ENCODE assay signal across 9 mouse cellular contexts in genomic region chr10:61826753-61827435, GRCm38 (mm10). TPM values are rescaled to one million over a fixed set of nuclear protein-coding genes. Genes with fewer than 3 reads are reported as not detected.
DNase-seq lines count a peak whose midpoint lies in the region; ATAC-seq lines count a peak whose summit lies in the region.
"Had no signal": no experiment of that assay in that cellular context is flagged by ENCODE, and none has a peak within 500 bp of the region (broad histone marks: within the 10 kb centered on the region; RNA-seq: fewer than 3 reads in every experiment).

No protein-coding gene starts in this region.

- H3K27ac ChIP-seq in hindbrain, embryonic 12.5 days: 0 out of 2 replicates have a peak overlapping the region, but pooled peaks have one; percentile 30
- no peak overlapping the region for H3K27ac ChIP-seq in hindbrain, embryonic 16.5 days (ENCODE audit: low read depth, low read length)

- no peak overlapping the region for H3K4me2 ChIP-seq in hindbrain, embryonic 12.5 days (replicated peaks)
- no peak overlapping the region for H3K4me2 ChIP-seq in hindbrain, embryonic 16.5 days (ENCODE audit: low read length)

- H3K27me3 ChIP-seq in hindbrain, embryonic 12.5 days: no peaks in the 10 kb centered on the region
- no peaks in the 10 kb centered on the region for H3K27me3 ChIP-seq in hindbrain, embryonic 16.5 days (replicated peaks; ENCODE audit: control insufficient read depth, insufficient read depth, low read length)

- H3K9ac ChIP-seq in hindbrain, embryonic 12.5 days: no peak overlapping the region
- H3K9ac ChIP-seq in hindbrain, embryonic 16.5 days (ENCODE audit: low read depth, low read length): no peak overlapping the region

- 33% methylated on average over 16 of the region's 16 CpGs for WGBS in hindbrain, embryonic 12.5 days
- WGBS in hindbrain, embryonic 16.5 days: 30% methylated on average over 16 of the region's 16 CpGs

- DNase-seq in embryo, embryonic 10 days (ENCODE audit: low spot score): peak; percentile 66
- DNase-seq in kidney, adult 8-10 months: peak; percentile 56 to 74
- peak; percentile 12 for DNase-seq in lung, postnatal 36 days
- DNase-seq in urinary bladder, postnatal 25 days (ENCODE audit: low spot score): no peak
- DNase-seq: gastrocnemius, postnatal 14 days had no signal

- no peak for ATAC-seq in hindbrain, embryonic 12.5 days (ENCODE audit: low FRiP score)
- no peak for ATAC-seq in hindbrain, embryonic 16.5 days
- ATAC-seq in activated CD4-positive, CD25-positive, alpha-beta regulatory T cell, adult 4 months: no peak
- no peak for ATAC-seq in CD4-positive, CD25-positive, alpha-beta regulatory T cell, adult 4 months

- no peaks in the 10 kb centered on the region for H3K9me3 ChIP-seq in hindbrain, embryonic 12.5 days (replicated peaks)
- no peaks in the 10 kb centered on the region for H3K9me3 ChIP-seq in hindbrain, embryonic 16.5 days (ENCODE audit: control insufficient read depth, low read length)

- no peaks in the 10 kb centered on the region for H3K36me3 ChIP-seq in hindbrain, embryonic 12.5 days
- no peaks in the 10 kb centered on the region for H3K36me3 ChIP-seq in hindbrain, embryonic 16.5 days (ENCODE audit: control insufficient read depth, insufficient read depth, low read length)

- H3K4me1 ChIP-seq in hindbrain, embryonic 12.5 days: peaks cover 21% of the 10 kb centered on the region
- H3K4me1 ChIP-seq in hindbrain, embryonic 16.5 days (ENCODE audit: control insufficient read depth, insufficient read depth, low read depth, low read length): no peaks in the 10 kb centered on the region

- no peak overlapping the region for H3K4me3 ChIP-seq in hindbrain, embryonic 12.5 days
- no peak overlapping the region for H3K4me3 ChIP-seq in hindbrain, embryonic 16.5 days (ENCODE audit: low read length)

RNA-seq across cellular contexts. Expression of gene H2afy2, which starts 42.9 kb away (rescaled TPM):
- polyA plus RNA-seq in hindbrain, embryonic 12.5 days (2016; fragmentation: Nextera tagmentation; extraction: Ambion mirVana): 340 and 382 TPM in 2 replicates
- 237 and 252 TPM in 2 replicates for polyA plus RNA-seq in hindbrain, embryonic 16.5 days (2015; fragmentation: Nextera tagmentation; extraction: Ambion mirVana)
- under 1 TPM in 1 of 2 experiments, not detected in 1; 0.15 TPM for polyA plus RNA-seq in activated CD4-positive, CD25-positive, alpha-beta regulatory T cell, adult 4 months (2017; shearing (Covaris generic))
- not detected for polyA plus RNA-seq in CD4-positive, CD25-positive, alpha-beta regulatory T cell, adult 4 months (2017; shearing (Covaris generic))

Comparison
In these comparisons a context has a peak if more than half of its experiments do, and no peak if none do; other contexts are left out.
1. RNA of gene H2afy2, which starts 42.9 kb away (polyA plus RNA-seq): 340 to 382 TPM in hindbrain, embryonic 12.5 days and 237 to 252 TPM in hindbrain, embryonic 16.5 days; 0.15 TPM in activated CD4-positive, CD25-positive, alpha-beta regulatory T cell, adult 4 months and not detected in CD4-positive, CD25-positive, alpha-beta regulatory T cell, adult 4 months; every median in the first group is over 100 times any median in the second.